Mouse (Mus musculus) fibroblast of lung, adult 2 months (primary cell): ENCODE data around the gene Troap.
A peak's percentile ranks its signal among the peaks of the same experiment; 100 is the strongest.
"Not testable (repeated sequence)": the region's sequence is repeated elsewhere in the genome, so short reads cannot be mapped to it uniquely, and the experiment has no call there.

Experiments used
- DNase-seq: peaks from one replicate; pipeline ENCODE4 v3.0.0-alpha.2; 2011; ENCODE audit warnings: low read depth

The Troap gene

DNA sequence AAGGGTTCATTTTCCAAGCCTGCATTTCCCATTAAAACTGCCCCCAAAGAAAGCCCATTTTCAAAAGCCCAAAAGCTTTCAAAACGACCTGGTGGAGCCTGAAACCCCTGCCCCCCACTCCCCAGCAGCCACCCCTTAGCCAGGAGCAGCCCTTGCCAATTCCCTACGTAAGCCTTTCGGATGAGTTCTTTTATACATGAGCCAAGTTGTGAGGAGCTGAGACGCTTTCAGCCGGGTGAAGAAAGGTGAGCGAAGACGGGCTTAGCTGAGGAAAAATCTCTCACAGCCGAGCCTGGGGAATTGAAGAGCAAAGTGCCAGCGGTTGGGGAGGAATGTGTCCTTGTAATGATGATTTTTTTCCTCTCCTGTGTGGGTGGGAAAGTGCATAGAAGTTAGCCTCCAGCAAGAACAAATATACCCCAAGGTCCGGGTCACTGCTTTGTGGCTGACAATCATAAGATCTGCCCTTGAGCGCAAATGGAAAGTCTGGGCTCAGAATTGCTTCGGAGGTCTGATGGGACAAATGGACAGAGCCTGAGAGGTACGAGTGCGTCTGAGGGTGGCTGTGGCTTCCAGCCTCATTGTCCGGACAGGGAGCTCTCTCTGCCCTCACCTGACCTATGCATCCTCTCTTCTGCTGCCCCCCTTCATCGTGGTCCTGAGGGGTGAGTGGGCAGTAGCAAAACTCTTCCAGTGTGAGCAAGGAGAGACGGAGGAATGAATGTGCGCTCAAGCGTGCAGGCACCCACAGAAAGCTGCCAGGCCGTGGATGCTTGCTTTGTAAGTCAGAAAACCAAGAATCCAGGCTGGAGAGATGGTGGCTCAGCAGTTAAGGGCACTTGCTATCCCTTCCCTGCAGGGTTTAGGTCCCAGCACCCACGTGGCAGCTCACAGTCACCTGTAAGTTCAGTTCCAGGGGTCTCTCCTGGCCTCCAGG, 33.2 kb upstream of the Troap start:
- DNase-seq = no peak

DNA sequence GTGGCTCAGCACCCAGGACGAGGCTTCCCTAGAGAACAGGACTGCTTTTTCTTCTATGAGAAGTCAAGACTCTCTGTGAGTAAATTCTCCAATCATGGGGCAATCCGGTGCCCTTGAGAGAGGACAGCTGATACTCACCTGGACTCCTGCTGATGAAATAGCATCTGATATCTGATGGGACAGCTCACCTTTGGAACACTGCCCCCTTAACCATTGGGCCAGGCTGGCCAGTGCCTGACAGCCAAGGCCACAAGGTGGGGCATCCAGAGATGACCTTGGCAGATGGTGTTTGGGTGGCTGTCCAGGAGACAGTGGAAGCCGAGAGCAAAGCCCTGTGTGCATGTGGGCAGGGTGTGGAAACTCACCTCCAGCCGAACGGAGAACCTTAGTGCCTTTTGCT, 32.0 kb upstream of the Troap start:
- DNase-seq = no peak

DNA sequence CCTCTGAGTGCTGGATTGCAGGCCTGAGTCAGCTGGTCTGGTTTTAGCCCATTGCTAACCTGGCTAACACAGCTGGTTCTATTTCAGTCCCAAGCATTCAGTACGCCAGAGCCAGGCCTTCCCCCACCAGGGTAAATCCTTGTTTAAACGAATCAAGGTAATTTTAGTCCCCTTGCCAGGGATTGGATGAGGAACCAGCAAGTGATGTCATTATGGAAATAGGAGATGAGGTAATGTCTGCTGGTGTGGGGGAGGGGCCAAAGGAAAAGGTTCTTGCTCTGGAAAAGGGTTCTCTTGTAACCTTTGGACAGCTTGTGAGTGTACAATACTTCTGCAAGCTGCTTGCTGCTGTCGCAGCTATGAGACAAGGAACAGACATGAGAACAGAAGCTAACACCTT, 29.5 kb upstream of the Troap start:
- DNase-seq = no peak

DNA sequence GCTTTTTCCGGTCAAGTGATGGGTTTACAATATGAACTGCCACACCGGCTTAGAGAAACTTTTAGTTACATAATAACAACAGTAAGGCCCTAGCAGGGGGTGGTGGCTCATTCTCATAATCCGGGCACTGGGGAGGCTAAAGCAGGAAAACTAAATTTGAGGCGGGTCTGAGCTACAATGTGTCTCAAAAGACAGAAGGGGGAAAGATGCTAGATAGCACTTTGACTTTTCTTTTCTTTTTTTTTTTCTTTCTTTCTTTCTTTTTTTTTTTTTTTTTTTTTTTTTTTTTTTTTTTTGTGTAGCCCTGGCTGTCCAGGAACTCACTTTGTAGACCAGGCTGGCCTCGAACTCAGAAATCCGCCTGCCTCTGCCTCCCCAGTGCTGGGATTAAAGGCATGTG, 28.6 kb upstream of the Troap start:
- not testable (repeated sequence) for DNase-seq

DNA sequence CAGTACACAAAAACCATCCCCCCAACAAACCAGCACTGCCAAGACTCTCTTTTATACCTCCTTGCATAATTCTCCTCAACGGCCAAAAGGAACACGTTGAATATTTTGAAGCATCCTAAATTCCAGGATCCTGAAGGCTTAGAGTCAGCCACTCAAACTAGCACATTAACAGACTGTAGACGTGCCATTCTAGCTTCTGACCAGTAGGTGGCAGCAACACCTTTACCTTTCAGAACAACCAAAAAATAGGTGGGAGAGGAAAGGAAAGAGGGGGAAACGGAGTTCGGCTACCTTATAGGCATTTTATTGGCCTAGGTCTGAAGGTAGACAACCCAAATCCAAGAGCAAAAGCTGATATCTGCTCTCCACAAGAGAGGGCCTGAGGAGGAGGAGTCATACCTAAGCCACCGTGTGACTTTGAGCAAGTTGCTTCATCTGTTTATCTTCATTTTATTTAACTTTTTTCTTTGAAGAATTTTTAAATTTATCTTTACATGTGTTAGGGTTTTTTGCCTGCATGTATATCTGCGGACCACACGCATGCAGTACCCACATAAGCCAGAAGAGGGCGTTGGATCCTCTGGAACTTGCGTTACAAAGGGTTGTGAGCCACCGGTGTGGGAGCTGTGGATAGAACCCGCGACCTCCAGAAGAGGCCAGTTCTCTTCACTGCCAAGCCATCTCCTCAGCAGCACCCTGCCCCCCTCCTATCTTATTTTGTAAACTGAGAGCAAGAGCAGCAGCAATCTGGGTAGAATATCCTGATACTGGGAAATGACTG, 24.7 kb upstream of the Troap start:
- no peak for DNase-seq

DNA sequence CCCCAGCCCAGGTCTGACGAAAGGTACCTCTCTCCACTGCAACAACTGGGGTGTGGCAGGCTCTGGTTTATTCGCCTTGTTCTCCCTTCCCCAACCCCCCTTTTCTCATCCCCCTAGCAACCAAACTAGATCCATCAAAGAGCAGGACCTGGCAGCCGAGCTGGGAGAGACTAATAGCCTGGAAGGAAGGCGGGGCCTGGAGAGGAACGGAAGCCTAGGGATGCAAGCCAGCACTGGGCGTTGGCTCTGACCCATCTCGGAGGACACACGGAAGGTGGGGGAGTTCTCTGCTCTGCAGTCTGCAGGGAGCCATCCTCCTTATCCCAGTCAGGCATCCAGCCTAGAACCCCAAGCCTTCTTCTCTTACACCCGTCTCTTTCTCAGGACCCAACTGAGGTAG, 21.0 kb upstream of the Troap start:
- no peak for DNase-seq

DNA sequence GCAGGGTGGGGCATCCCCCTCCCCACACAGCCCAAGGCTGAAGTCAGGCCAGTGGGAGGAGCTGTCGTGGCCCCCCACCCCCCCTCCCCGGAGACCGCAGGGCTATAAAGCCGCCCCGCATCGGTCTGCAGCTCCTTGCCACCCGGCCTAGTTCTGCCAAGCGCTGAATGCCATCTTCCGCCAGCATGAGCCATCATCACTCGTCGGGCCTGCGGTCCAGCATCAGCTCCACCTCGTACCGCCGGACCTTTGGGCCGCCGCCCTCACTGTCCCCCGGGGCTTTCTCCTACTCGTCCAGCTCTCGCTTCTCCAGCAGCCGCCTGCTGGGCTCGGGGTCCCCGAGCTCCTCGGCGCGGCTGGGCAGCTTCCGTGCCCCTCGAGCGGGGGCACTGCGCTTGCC, 19.3 kb upstream of the Troap start, which contains the start of gene Prph:
Prph (plus strand) TSS at position 135 of the 400 bp plus-strand sequence.
- no peak for DNase-seq

DNA sequence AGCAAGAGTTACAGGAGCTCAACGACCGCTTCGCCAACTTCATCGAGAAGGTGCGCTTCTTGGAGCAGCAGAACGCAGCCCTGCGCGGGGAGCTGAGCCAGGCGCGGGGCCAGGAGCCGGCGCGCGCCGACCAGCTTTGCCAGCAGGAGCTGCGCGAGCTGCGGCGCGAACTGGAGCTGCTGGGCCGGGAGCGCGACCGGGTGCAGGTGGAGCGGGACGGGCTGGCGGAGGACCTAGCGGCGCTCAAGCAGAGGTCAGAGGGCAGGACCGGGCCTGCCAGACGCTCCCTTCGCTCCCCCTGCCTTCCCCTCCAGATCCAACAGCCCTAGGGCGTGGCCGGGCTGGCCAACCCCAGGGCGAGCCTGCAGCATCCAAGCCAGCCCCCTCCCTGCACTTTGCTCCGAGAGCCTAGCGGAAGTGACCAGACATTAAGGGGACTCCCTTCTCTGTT, 18.8 kb upstream of the Troap start:
- DNase-seq = no peak

- no peak for DNase-seq
Observed at GRCm38 (mm10) chr15:99056332-99056731, 18.0 kb upstream of the Troap start.

GRCm38 (mm10) chr15:99065557-99066165, 8.7 kb upstream of the Troap start:
- no peak for DNase-seq

GRCm38 (mm10) chr15:99071988-99072387, 2.4 kb upstream of the Troap start:
- no peak for DNase-seq

DNA sequence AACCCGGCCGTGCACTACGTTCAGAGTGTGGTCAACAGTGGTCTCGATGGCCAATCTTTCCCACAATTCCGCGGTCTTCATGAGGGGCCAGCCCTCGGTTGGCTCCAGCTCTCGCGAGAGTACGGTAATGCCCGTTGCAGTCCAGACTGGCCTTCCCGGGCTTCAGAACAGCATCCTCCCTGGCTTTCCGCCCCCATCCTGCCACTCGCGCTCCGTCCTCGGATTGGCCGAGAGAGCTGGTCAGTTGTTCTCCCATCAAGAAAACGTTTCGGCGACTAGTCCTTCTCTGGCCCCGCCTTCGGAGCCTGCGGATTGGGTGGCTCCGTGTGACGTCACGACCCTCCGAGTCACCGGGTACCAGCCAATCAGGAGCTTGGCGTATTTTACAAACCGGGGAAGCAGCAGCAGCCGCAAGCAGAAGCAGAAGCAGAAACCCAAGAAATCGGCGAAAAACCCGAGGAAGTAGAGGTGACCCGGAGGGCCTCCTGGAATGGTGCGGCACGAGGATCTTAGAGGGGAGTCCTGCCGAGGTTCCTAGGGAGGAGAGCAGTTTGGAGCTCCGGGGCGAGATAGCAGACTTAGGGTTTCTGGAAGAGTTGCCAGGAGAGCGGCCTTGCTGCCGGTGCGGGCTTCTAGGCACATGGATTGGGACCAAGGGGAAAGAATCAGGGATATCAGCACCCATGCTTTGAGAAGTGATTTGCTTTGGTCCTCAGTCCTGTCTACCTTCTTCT, 392 bp downstream of the Troap start:
- DNase-seq = peak; percentile 99

DNA sequence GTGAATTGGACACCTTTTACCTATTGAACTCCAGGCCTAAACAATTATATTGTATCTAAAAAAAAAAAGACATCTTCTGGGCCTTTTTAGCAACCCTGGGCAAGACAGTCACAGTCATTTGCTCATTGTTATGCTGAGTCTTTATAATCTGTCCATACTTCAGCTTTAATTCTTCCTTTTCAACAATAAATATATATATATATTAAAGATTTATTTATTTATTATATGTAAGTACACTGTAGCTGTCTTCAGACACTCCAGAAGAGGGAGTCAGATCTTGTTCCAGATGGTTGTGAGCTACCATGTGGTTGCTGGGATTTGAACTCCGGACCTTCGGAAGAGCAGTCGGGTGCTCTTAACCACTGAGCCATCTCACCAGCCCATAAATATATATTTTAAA, 1.6 kb downstream of the Troap start:
- DNase-seq = not testable (repeated sequence)

GRCm38 (mm10) chr15:99078181-99078910, 4.0 kb downstream of the Troap start:
- no peak for DNase-seq

GRCm38 (mm10) chr15:99079804-99080203, 5.4 kb downstream of the Troap start:
- no peak for DNase-seq

GRCm38 (mm10) chr15:99082322-99082721, 7.9 kb downstream of the Troap start:
- no peak for DNase-seq

DNA sequence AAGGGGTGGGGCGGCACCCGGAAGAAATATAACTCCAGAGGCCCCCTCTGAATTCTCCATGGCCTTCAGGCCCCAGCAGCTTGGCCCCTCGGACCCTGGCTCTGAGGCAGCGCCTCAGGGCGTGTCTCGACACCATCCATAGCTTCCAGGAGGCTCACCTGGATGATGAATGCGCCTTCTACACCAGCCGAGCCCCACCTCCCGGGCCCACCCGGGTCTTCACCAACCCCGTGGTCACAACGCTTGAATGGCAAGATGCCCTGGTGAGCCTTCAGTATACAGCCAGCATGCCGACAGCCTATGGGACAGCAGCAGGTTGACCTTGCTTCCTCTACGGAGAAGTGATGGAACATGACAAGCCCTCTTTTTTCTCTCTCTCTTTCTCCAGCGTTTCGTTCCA, 8.5 kb downstream of the Troap start:
- DNase-seq = no peak

DNA sequence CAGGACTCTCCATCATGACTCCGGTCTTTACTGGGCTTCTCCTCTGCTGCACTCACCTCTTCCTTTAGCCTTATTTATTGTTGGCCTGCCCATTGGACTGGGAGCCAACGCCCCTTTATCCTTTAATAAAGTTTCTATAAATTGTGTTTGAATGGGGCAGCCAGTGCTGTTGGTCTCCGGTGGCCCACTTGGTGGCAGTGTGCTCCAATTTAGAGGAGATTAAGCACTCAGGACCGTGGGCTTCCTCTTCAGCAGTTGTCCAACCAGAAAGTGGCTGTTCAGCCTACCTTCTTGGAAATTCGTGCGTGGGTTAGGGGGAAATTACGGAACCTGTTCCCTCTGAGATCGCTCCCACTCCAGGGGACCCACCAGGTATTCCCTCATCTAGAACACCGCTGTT, 8.9 kb downstream of the Troap start:
- no peak for DNase-seq

GRCm38 (mm10) chr15:99083867-99084557, 9.6 kb downstream of the Troap start:
- DNase-seq = no peak

DNA sequence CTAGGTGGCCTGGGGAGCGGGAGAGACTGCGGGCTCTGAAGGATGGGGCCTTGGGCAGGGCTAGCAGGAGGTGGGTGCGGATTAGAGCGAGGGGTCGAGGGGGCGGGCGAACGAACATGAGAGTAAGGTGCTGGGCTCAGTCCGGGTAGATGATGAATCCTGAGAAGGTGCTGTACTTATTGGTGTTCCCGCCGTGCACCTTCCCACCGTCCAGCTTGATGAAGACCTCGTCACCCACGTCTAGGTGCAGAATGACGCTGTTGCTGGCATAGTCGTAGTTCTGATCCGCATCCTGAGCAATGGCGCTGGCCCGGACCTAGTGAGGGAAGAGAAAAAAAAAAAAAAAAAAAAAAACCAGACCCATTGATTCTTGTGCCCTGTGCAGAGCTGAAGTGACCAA, 10.2 kb downstream of the Troap start:
- DNase-seq = no peak

- DNase-seq = no peak
Observed at GRCm38 (mm10) chr15:99085997-99086396, 11.6 kb downstream of the Troap start.
